Mouse (Mus musculus): ENCODE measurements at regions not wholly inside any gene's neighbourhood (a gene's known extent, or its start where the extent isn't known, plus 50 kb on each side); places are given as distances from the start of the nearest gene placed in this dataset.

- DNase-seq: peak; percentile 71 to 74
Observed at GRCm38 (mm10) chr5:93328059-93328458, 61.0 kb downstream of the Ccng2 start.

- no peak for DNase-seq
Observed at GRCm38 (mm10) chr5:93330851-93331250, 63.8 kb downstream of the Ccng2 start.

GRCm38 (mm10) chr5:93353101-93353500 lies 86.0 kb downstream of the Ccng2 start:
- DNase-seq: no peak

Data from B cell, adult 2 months (primary cell).